Mouse (Mus musculus) urinary bladder, postnatal 10 days (tissue): Measurements from ENCODE around the gene Nfu1.

Experiments used
- DNase-seq: peaks from one replicate; pipeline ENCODE4 v3.0.0; 2022; ENCODE audit warnings: low spot score

Nfu1 gene

GRCm38 (mm10) chr6:87072759-87073158, 63.7 kb downstream of the Nfu1 start:
- no peak for DNase-seq

- DNase-seq: no peak
Measured at GRCm38 (mm10) chr6:87075092-87075685, 66.2 kb downstream of the Nfu1 start.
